Mouse (Mus musculus): ENCODE measurements around the gene Ddx20.

GRCm38 (mm10) chr3:105642186-105642585 lies 45.2 kb downstream of the Ddx20 start:
- TF ChIP-seq CTCF (conservative IDR thresholded peaks at IDR 0.05; ENCODE audit: low read length) (no peak), POU5F1 (IDR thresholded peaks at IDR 0.05; ENCODE audit: borderline replicate concordance, low read length) (no peak)

Measured in E14TG2a.4 (cell line).